8 mouse cellular contexts compared by ENCODE assay signal in genomic region chr2:170152856-170153255, GRCm38 (mm10). TPM values are rescaled to one million over a fixed set of nuclear protein-coding genes. Genes with fewer than 3 reads are reported as not detected.
A peak's percentile ranks its signal among the peaks of the same experiment; 100 is the strongest.
DNase-seq lines count a peak whose midpoint lies in the region; ATAC-seq and TF ChIP-seq lines count a peak whose summit lies in the region.

No protein-coding gene starts in this region.

- peak overlapping the region; percentile 71 for H3K4me2 ChIP-seq in embryonic facial prominence, embryonic 14.5 days (ENCODE audit: low read depth, low read length)
- peak overlapping the region; percentile 70 for H3K4me2 ChIP-seq in limb, embryonic 12.5 days

- no peak for ATAC-seq in embryonic facial prominence, embryonic 14.5 days (ENCODE audit: low read depth)
- no peak for ATAC-seq in limb, embryonic 12.5 days (ENCODE audit: insufficient number of reproducible peaks, insufficient read depth, low FRiP score, low TSS enrichment, low read depth)

- peak overlapping the region; percentile 96 for H3K27ac ChIP-seq in gastrocnemius, adult 2 months
- 0 out of 2 replicates have a peak overlapping the region, but pooled peaks have one; percentile 28 for H3K27ac ChIP-seq in embryonic facial prominence, embryonic 14.5 days (replicated peaks; ENCODE audit: low read depth, low read length)
- no peak overlapping the region for H3K27ac ChIP-seq in limb, embryonic 12.5 days

- WGBS in embryonic facial prominence, embryonic 14.5 days: 31% methylated on average over 7 of the region's 7 CpGs
- 30% methylated on average over 7 of the region's 7 CpGs for WGBS in limb, embryonic 12.5 days

- peaks cover 25% of the 10 kb centered on the region for H3K4me1 ChIP-seq in embryonic facial prominence, embryonic 14.5 days (ENCODE audit: control insufficient read depth, insufficient read depth, low read length)
- H3K4me1 ChIP-seq in limb, embryonic 12.5 days (replicated peaks): peaks cover 18% of the 10 kb centered on the region

- no peak for TF ChIP-seq CTCF in gastrocnemius, adult 2 months (IDR thresholded peaks at IDR 0.05)

- intact Hi-C loops in gastrocnemius, adult 2 months (cut with DNase I): no loop called here

- H3K4me3 ChIP-seq in gastrocnemius, adult 2 months: peak overlapping the region; percentile 86
- H3K4me3 ChIP-seq in embryonic facial prominence, embryonic 14.5 days (ENCODE audit: low read depth, low read length): peak overlapping the region; percentile 41; the same call in 1 of the 2 replicates
- H3K4me3 ChIP-seq in limb, embryonic 12.5 days (replicated peaks): no peak overlapping the region

- H3K9ac ChIP-seq in embryonic facial prominence, embryonic 14.5 days (ENCODE audit: low read depth, low read length): no peak overlapping the region
- H3K9ac ChIP-seq in limb, embryonic 12.5 days (replicated peaks): no peak overlapping the region

- no peak for DNase-seq in gastrocnemius, adult 2 months
- DNase-seq in gastrocnemius, adult 18-20 months (ENCODE audit: low spot score): no peak
- peak; percentile 33 for DNase-seq in 3134 (ENCODE audit: extremely low read depth, insufficient read length, low spot score)
- DNase-seq in embryonic facial prominence, embryonic 14.5 days (ENCODE audit: low spot score): no peak
- DNase-seq in left cerebral cortex, adult 8-10 months (ENCODE audit: low spot score in 2 of 2): no peak
- DNase-seq in right cerebral cortex, postnatal 36 days (ENCODE audit: low spot score in 2 of 2): no peak
- DNase-seq in left cerebral cortex, adult 18-20 months (ENCODE audit: low spot score in 2 of 2): no peak

- no peaks in the 10 kb centered on the region for H3K36me3 ChIP-seq in embryonic facial prominence, embryonic 14.5 days (ENCODE audit: control insufficient read depth, insufficient read depth, low read length)
- H3K36me3 ChIP-seq in limb, embryonic 12.5 days: no peaks in the 10 kb centered on the region

- H3K27me3 ChIP-seq in embryonic facial prominence, embryonic 14.5 days (replicated peaks; ENCODE audit: control insufficient read depth, insufficient read depth, low read length): no peaks in the 10 kb centered on the region
- H3K27me3 ChIP-seq in limb, embryonic 12.5 days: no peaks in the 10 kb centered on the region

- H3K9me3 ChIP-seq in embryonic facial prominence, embryonic 14.5 days (ENCODE audit: control insufficient read depth, low read length): no peaks in the 10 kb centered on the region
- no peaks in the 10 kb centered on the region for H3K9me3 ChIP-seq in limb, embryonic 12.5 days

RNA-seq across cellular contexts. Expression of gene Zfp217, which starts 5.0 kb away (rescaled TPM):
- total RNA-seq in gastrocnemius, adult 2 months (2021): 1 to 10 TPM; 5.6 to 8.1 TPM
- 1 to 10 TPM; 3.8 to 5.5 TPM for total RNA-seq in gastrocnemius, adult 18-20 months (2021)
- polyA plus RNA-seq in embryonic facial prominence, embryonic 14.5 days (2014; fragmentation: Nextera tagmentation; extraction: Ambion mirVana): 3.6 and 3.9 TPM in 2 replicates
- polyA plus RNA-seq in limb, embryonic 12.5 days (2016; fragmentation: Nextera tagmentation; extraction: Ambion mirVana): 5.0 and 5.1 TPM in 2 replicates
- total RNA-seq in left cerebral cortex, adult 8-10 months (2022): 1 to 10 TPM; 2.5 to 4.4 (median 3.3) TPM
- 1 to 10 TPM; 2.8 to 3.0 TPM for total RNA-seq in left cerebral cortex, adult 18-20 months (2021)
